Mouse (Mus musculus) cerebellum, adult 2 months (tissue): Measurements from ENCODE around the gene Kif1c. TPM values are rescaled to one million over a fixed set of nuclear protein-coding genes. Genes with fewer than 3 reads are reported as not detected.

Experiments
- DNase-seq, 2 experiments: peaks; one replicate each; pipeline ENCODE4 v3.0.0; 2021
- H3K27ac ChIP-seq: fragments of 200-500 bp; 2 replicates; pipeline ENCODE4 v1.5.1; 2012; ENCODE audit warnings: low read length, control low read depth, inconsistent platforms; ENCODE audit not compliant: insufficient read depth
- H3K27me3 ChIP-seq: fragments of 200-500 bp; 2 replicates; pipeline ENCODE4 v1.6.1; 2012; ENCODE audit warnings: inconsistent platforms, mild to moderate bottlenecking, low read length, moderate library complexity; ENCODE audit not compliant: control insufficient read depth, insufficient read depth
- H3K4me1 ChIP-seq: fragments of 200-500 bp; 2 replicates; pipeline ENCODE4 v1.6.1; 2011; ENCODE audit warnings: low read length; ENCODE audit not compliant: control insufficient read depth, insufficient read depth
- H3K4me3 ChIP-seq: fragments of 200-500 bp; replicated peaks from 2 replicates; pipeline ENCODE3; 2011; ENCODE audit warnings: mild to moderate bottlenecking, low read depth, low read length, control low read depth; ENCODE audit not compliant: insufficient read depth
- CTCF ChIP-seq: fragments of 200-500 bp; IDR thresholded peaks from 2 replicates; pipeline ENCODE4 v1.5.1; 2011; ENCODE audit warnings: low read depth, mild to moderate bottlenecking, control low read depth, low read length, moderate library complexity, borderline replicate concordance; ENCODE audit not compliant: insufficient read depth
- POLR2A ChIP-seq: fragments of 200-500 bp; IDR thresholded peaks from 2 replicates; pipeline ENCODE4 v1.6.1; 2011; ENCODE audit warnings: low read length, control low read depth, borderline replicate concordance; ENCODE audit not compliant: insufficient read depth
- WGBS: fragments of 180-500 bp; shearing (Covaris S2); methylation state at CpG from one replicate; pipeline ENCODE4 v1.1.7; 2018; 5-methylcytosine and 5-hydroxymethylcytosine counted together
- polyA plus RNA-seq: library from polyadenylated mRNA; depleted of rRNA; stranded (reverse); fragments of >200 nt; gene quantifications from 2 replicates; pipeline ENCODE4 v1.2.3, GENCODE M21; 2012

The Kif1c gene
- polyA plus RNA-seq, 1 experiment, result 65.6 TPM

- Histone ChIP-seq H3K27ac (no peak overlapping the region), H3K27me3 (no peaks in the 10 kb centered on the region), H3K4me3 (no peak overlapping the region), H3K4me1 (peaks cover 5% of the 10 kb centered on the region)
- TF ChIP-seq CTCF (no peak), POLR2A (no peak)
- 71% methylated on average over 2 of the region's 2 CpGs for WGBS
- no peak for DNase-seq
Observed at GRCm38 (mm10) chr11:70678576-70678975, 21.8 kb upstream of the Kif1c start.

- no peaks in the 10 kb centered on the region for H3K27me3 ChIP-seq
- no peak overlapping the region for H3K4me3 ChIP-seq
- H3K27ac ChIP-seq, result no peak overlapping the region
- no peak for DNase-seq
- peaks cover 5% of the 10 kb centered on the region for H3K4me1 ChIP-seq
- TF ChIP-seq POLR2A (no peak), CTCF (no peak)
- WGBS, result 96% methylated on average over 8 of the region's 8 CpGs
Observed at GRCm38 (mm10) chr11:70679361-70679760, 21.0 kb upstream of the Kif1c start.

- Histone ChIP-seq H3K4me1 (peaks cover 2% of the 10 kb centered on the region; the same call in 1 of the 2 replicates), H3K27ac (no peak overlapping the region), H3K27me3 (no peaks in the 10 kb centered on the region), H3K4me3 (no peak overlapping the region)
- TF ChIP-seq CTCF, result no peak
- WGBS, result 92% methylated on average over 8 of the region's 8 CpGs
- no peak for DNase-seq
Observed at GRCm38 (mm10) chr11:70679894-70680293, 20.5 kb upstream of the Kif1c start.

GRCm38 (mm10) chr11:70681170-70681569 is 19.2 kb upstream of the Kif1c start:
- no peak for DNase-seq
- Histone ChIP-seq H3K27ac (no peak overlapping the region), H3K4me1 (peaks cover 5% of the 10 kb centered on the region; the same call in 1 of the 2 replicates), H3K4me3 (no peak overlapping the region), H3K27me3 (no peaks in the 10 kb centered on the region)
- TF ChIP-seq POLR2A (no peak), CTCF (no peak)
- 66% methylated on average over 12 of the region's 12 CpGs for WGBS

- WGBS, result 28% methylated on average over 11 of the region's 11 CpGs
Observed at GRCm38 (mm10) chr11:70681897-70682581, 18.3 kb upstream of the Kif1c start.

GRCm38 (mm10) chr11:70683640-70684039 is 16.7 kb upstream of the Kif1c start:
- Histone ChIP-seq H3K27me3 (no peaks in the 10 kb centered on the region), H3K4me1 (peaks cover 8% of the 10 kb centered on the region; the same call in 1 of the 2 replicates), H3K4me3 (no peak overlapping the region), H3K27ac (no peak overlapping the region)
- no peak for DNase-seq
- WGBS, result 90% methylated on average over 5 of the region's 5 CpGs
- TF ChIP-seq POLR2A (no peak), CTCF (no peak)

More at GRCm38 (mm10) chr11:70681897-70682581, 18.3 kb upstream of the Kif1c start:
- Histone ChIP-seq H3K4me3 (no peak overlapping the region), H3K27me3 (no peaks in the 10 kb centered on the region), H3K4me1 (peaks cover 5% of the 10 kb centered on the region; the same call in 1 of the 2 replicates), H3K27ac (no peak overlapping the region)
- DNase-seq, result peak in 1 of 2 experiments; percentile 20
- TF ChIP-seq POLR2A (no peak), CTCF (peak; percentile 55; the same call in 1 of the 2 replicates)

- DNase-seq, result peak; percentile 76 to 79
- WGBS, result under 1% methylated on average over 16 of the region's 16 CpGs
- no peak for TF ChIP-seq CTCF
- TF ChIP-seq POLR2A, result 0 out of 2 replicates have a peak, but pooled peaks have one; percentile 12
- peak overlapping the region; percentile 76 for H3K4me3 ChIP-seq
- peak overlapping the region; percentile 67 for H3K27ac ChIP-seq
- H3K4me1 ChIP-seq, result peaks cover 12% of the 10 kb centered on the region; the same call in 1 of the 2 replicates
- no peaks in the 10 kb centered on the region for H3K27me3 ChIP-seq
Observed at GRCm38 (mm10) chr11:70686901-70687566, 13.3 kb upstream of the Kif1c start.
